Mouse (Mus musculus) CD8-positive naive resting alpha-beta T cell, adult 2 months (primary cell): ENCODE data around the gene Ltbp1.

ENCODE experiments used
- DNase-seq, 2 experiments: peaks; one replicate each; pipeline ENCODE4 v3.0.0; 2022; ENCODE audit warnings: low read depth in 2 of 2, low spot score in 2 of 2

Gene Ltbp1

GRCm38 (mm10) chr17:75056631-75057030 lies 51.3 kb downstream of the Ltbp1 start:
- DNase-seq = no peak

GRCm38 (mm10) chr17:75066340-75066739 lies 61.0 kb downstream of the Ltbp1 start:
- no peak for DNase-seq

GRCm38 (mm10) chr17:75067314-75067713 lies 61.9 kb downstream of the Ltbp1 start:
- no peak for DNase-seq

GRCm38 (mm10) chr17:75069232-75069631 lies 63.9 kb downstream of the Ltbp1 start:
- DNase-seq = no peak

- DNase-seq = no peak
These were observed 65.8 kb downstream of the Ltbp1 start for GRCm38 (mm10) chr17:75071174-75071573.

- DNase-seq = no peak
These were observed 66.4 kb downstream of the Ltbp1 start for GRCm38 (mm10) chr17:75071749-75072148.

GRCm38 (mm10) chr17:75073887-75074286 lies 68.5 kb downstream of the Ltbp1 start:
- DNase-seq = no peak

GRCm38 (mm10) chr17:75074978-75075699 lies 69.8 kb downstream of the Ltbp1 start:
- no peak for DNase-seq

GRCm38 (mm10) chr17:75081401-75081800 lies 76.0 kb downstream of the Ltbp1 start:
- no peak for DNase-seq

GRCm38 (mm10) chr17:75082449-75082848 lies 77.1 kb downstream of the Ltbp1 start:
- DNase-seq = no peak

- DNase-seq = no peak
These were observed 82.1 kb downstream of the Ltbp1 start for GRCm38 (mm10) chr17:75087296-75087941.

- no peak for DNase-seq
These were observed 82.9 kb downstream of the Ltbp1 start for GRCm38 (mm10) chr17:75088232-75088631.

GRCm38 (mm10) chr17:75088727-75089126 lies 83.4 kb downstream of the Ltbp1 start:
- no peak for DNase-seq

GRCm38 (mm10) chr17:75090556-75090955 lies 85.2 kb downstream of the Ltbp1 start:
- DNase-seq = no peak

GRCm38 (mm10) chr17:75093563-75093962 lies 88.2 kb downstream of the Ltbp1 start:
- no peak for DNase-seq

- no peak for DNase-seq
These were observed 89.2 kb downstream of the Ltbp1 start for GRCm38 (mm10) chr17:75094591-75094990.

GRCm38 (mm10) chr17:75096727-75097126 lies 91.4 kb downstream of the Ltbp1 start:
- DNase-seq = no peak

- no peak for DNase-seq
These were observed 92.0 kb downstream of the Ltbp1 start for GRCm38 (mm10) chr17:75097367-75097766.

GRCm38 (mm10) chr17:75101215-75101614 lies 95.8 kb downstream of the Ltbp1 start:
- DNase-seq = no peak

GRCm38 (mm10) chr17:75101994-75102393 lies 96.6 kb downstream of the Ltbp1 start:
- no peak for DNase-seq

- no peak for DNase-seq
These were observed 102.0 kb downstream of the Ltbp1 start for GRCm38 (mm10) chr17:75107412-75107811.

GRCm38 (mm10) chr17:75107879-75108278 lies 102.5 kb downstream of the Ltbp1 start:
- DNase-seq = no peak
